Mouse (Mus musculus) naive thymus-derived CD4-positive, alpha-beta T cell, adult 2 months (primary cell): ENCODE data around the gene Gm17469.
"Not testable (repeated sequence)": the region's sequence is repeated elsewhere in the genome, so short reads cannot be mapped to it uniquely, and the experiment has no call there.

Experiments used
- DNase-seq: peaks from one replicate; pipeline ENCODE4 v3.0.0-alpha.2; 2011; ENCODE audit warnings: low read depth

The Gm17469 gene

DNA sequence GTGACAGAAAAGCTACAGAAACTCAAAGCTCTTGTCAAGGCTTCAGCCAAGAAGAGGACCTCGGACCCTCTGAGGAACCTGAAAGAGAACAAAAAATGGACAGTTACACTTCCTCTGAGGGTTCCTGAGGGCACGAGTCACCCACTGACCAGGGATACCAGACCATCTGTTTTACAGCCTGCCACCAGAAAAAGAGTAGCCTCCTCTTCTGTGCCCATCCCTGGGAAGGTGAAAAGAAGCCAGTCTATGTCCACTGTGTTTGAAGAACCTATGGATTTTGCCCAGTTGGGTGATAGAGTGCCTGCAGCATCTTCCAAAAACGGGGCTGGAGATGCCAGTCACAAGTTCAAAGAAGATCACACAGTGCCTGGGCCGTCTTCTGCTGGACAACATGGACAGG is at the start of gene Gm17469:
TSS of gene Gm17469 (plus strand) at position 301 of the 400 bp plus-strand sequence.
- not testable (repeated sequence) for DNase-seq
